13 mouse cellular contexts compared by ENCODE assay signal in the genomic region with DNA sequence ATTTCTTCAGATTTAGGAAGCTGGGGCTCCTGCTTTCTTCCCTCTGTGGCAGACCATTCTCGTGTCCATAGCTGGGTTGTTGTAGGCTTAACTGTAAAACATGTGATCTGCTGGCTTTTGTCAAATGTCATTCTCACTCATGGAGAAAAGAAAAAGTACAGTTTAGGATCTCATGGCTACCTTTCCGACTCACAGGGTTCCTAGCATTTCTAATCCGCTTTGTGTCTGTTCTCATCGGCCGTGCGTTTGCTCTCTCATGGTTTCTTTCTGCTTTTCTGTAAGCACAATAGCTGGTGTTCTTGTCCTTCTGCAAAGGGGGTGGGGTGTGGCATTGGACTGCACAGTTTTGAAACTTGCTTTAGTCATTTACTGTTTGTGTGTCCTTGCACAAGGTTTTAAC. TPM values are rescaled to one million over a fixed set of nuclear protein-coding genes. Genes with fewer than 3 reads are reported as not detected.
DNase-seq lines count a peak whose midpoint lies in the region; ATAC-seq and TF ChIP-seq lines count a peak whose summit lies in the region.
"Had no signal": no experiment of that assay in that cellular context is flagged by ENCODE, and none has a peak within 500 bp of the region (broad histone marks: within the 10 kb centered on the region; RNA-seq: fewer than 3 reads in every experiment).

No protein-coding gene starts in this region.

- H3K4me1 ChIP-seq in heart, embryonic 12.5 days (replicated peaks) = peaks cover 7% of the 10 kb centered on the region
- no peaks in the 10 kb centered on the region for H3K4me1 ChIP-seq in hindbrain, embryonic 15.5 days (replicated peaks)
- 0 out of 2 replicates have a peak, but pooled peaks cover 2% of the 10 kb centered on the region for H3K4me1 ChIP-seq in hindbrain, embryonic 12.5 days
- H3K4me1 ChIP-seq: liver, embryonic 12.5 days had no signal

- no peak overlapping the region for H3ac ChIP-seq in myocyte (ENCODE audit: control insufficient read depth, insufficient read length)

- no peaks in the 10 kb centered on the region for H3K79me2 ChIP-seq in myocyte (ENCODE audit: control insufficient read depth, insufficient read depth)

- ATAC-seq in heart, embryonic 12.5 days (ENCODE audit: insufficient number of reproducible peaks, low FRiP score) = no peak
- ATAC-seq in hindbrain, embryonic 15.5 days (ENCODE audit: low FRiP score, low read depth) = 0 out of 2 replicates have a peak, but pooled peaks have one; percentile 30
- ATAC-seq in hindbrain, embryonic 12.5 days (ENCODE audit: low FRiP score) = no peak
- ATAC-seq: liver, embryonic 12.5 days had no signal

- H3K4me3 ChIP-seq in heart, embryonic 12.5 days = no peak overlapping the region; the same call in 1 of the 2 replicates
- H3K4me3 ChIP-seq in hindbrain, embryonic 15.5 days = no peak overlapping the region
- H3K4me3 ChIP-seq in hindbrain, embryonic 12.5 days = no peak overlapping the region
- no peak overlapping the region for H3K4me3 ChIP-seq in myocyte
- H3K4me3 ChIP-seq: embryonic facial prominence, embryonic 10.5 days; limb, embryonic 10.5 days; liver, embryonic 12.5 days had no signal

- no peaks in the 10 kb centered on the region for H3K27me3 ChIP-seq in heart, embryonic 12.5 days (replicated peaks)
- H3K27me3 ChIP-seq in hindbrain, embryonic 15.5 days = no peaks in the 10 kb centered on the region
- H3K27me3 ChIP-seq in hindbrain, embryonic 12.5 days = no peaks in the 10 kb centered on the region; the same call in 1 of the 2 replicates
- H3K27me3 ChIP-seq in myocyte (ENCODE audit: control insufficient read depth, insufficient read depth, insufficient read length) = no peaks in the 10 kb centered on the region
- H3K27me3 ChIP-seq: liver, embryonic 12.5 days had no signal

- peak overlapping the region; percentile 34; the same call in 1 of the 2 replicates for H3K4me2 ChIP-seq in heart, embryonic 12.5 days
- H3K4me2 ChIP-seq in hindbrain, embryonic 15.5 days = no peak overlapping the region
- no peak overlapping the region for H3K4me2 ChIP-seq in hindbrain, embryonic 12.5 days (replicated peaks)
- peak overlapping the region; percentile 4 for H3K4me2 ChIP-seq in myocyte (ENCODE audit: low read depth)
- H3K4me2 ChIP-seq: liver, embryonic 12.5 days; lung, embryonic 14.5 days had no signal

- WGBS in heart, embryonic 12.5 days = 74% methylated on average over 6 of the region's 6 CpGs
- 81% methylated on average over 6 of the region's 6 CpGs for WGBS in hindbrain, embryonic 15.5 days
- WGBS in hindbrain, embryonic 12.5 days = 85% methylated on average over 6 of the region's 6 CpGs

- H3K27ac ChIP-seq in heart, embryonic 12.5 days (ENCODE audit: poor library complexity, severe bottlenecking) = no peak overlapping the region
- H3K27ac ChIP-seq in hindbrain, embryonic 15.5 days (replicated peaks) = no peak overlapping the region
- H3K27ac ChIP-seq in hindbrain, embryonic 12.5 days = no peak overlapping the region
- H3K27ac ChIP-seq: embryonic facial prominence, embryonic 10.5 days; limb, embryonic 10.5 days; liver, embryonic 12.5 days; macrophage had no signal

- no peak for TF ChIP-seq POLR2A in myocyte (IDR thresholded peaks at IDR 0.05; ENCODE audit: insufficient read length, low read depth)

- no peak overlapping the region for H3K9ac ChIP-seq in heart, embryonic 12.5 days
- H3K9ac ChIP-seq in hindbrain, embryonic 15.5 days = no peak overlapping the region
- no peak overlapping the region for H3K9ac ChIP-seq in hindbrain, embryonic 12.5 days
- H3K9ac ChIP-seq: liver, embryonic 12.5 days; lung, embryonic 14.5 days had no signal

- DNase-seq in heart, adult 9 months (ENCODE audit: low spot score in 2 of 2) = no peak
- peak; percentile 15 for DNase-seq in retina, embryonic 14.5 days (ENCODE audit: low spot score)
- DNase-seq in retina, postnatal 1 day = no peak
- DNase-seq in right cerebral cortex, adult 18-20 months = no peak

- H3K9me3 ChIP-seq in heart, embryonic 12.5 days (replicated peaks) = no peaks in the 10 kb centered on the region
- no peaks in the 10 kb centered on the region for H3K9me3 ChIP-seq in hindbrain, embryonic 15.5 days
- H3K9me3 ChIP-seq in hindbrain, embryonic 12.5 days (replicated peaks) = no peaks in the 10 kb centered on the region
- H3K9me3 ChIP-seq: embryonic facial prominence, embryonic 10.5 days; limb, embryonic 10.5 days; liver, embryonic 12.5 days had no signal

- no peaks in the 10 kb centered on the region for H3K36me3 ChIP-seq in heart, embryonic 12.5 days
- no peaks in the 10 kb centered on the region for H3K36me3 ChIP-seq in hindbrain, embryonic 15.5 days
- no peaks in the 10 kb centered on the region for H3K36me3 ChIP-seq in hindbrain, embryonic 12.5 days
- no peaks in the 10 kb centered on the region for H3K36me3 ChIP-seq in myocyte (ENCODE audit: control insufficient read depth, insufficient read depth)
- H3K36me3 ChIP-seq: embryonic facial prominence, embryonic 10.5 days; limb, embryonic 10.5 days; liver, embryonic 12.5 days had no signal

TF ChIP-seq in myocyte, 11 proteins besides CTCF, POLR2A, EP300 and RAD21:
- TF ChIP-seq TCF12 (IDR thresholded peaks at IDR 0.05; ENCODE audit: insufficient read depth, poor library complexity, severe bottlenecking) (no peak), CEBPB (IDR thresholded peaks at IDR 0.05; ENCODE audit: insufficient read depth, poor library complexity, severe bottlenecking) (no peak), E2F4 (IDR thresholded peaks at IDR 0.05; ENCODE audit: insufficient read depth) (no peak), TCF3 (IDR thresholded peaks at IDR 0.05; ENCODE audit: insufficient read length, low read depth) (no peak), MYOD1 (IDR thresholded peaks at IDR 0.05; ENCODE audit: control insufficient read depth in 1 of 3, insufficient read length in 2 of 3, low read depth in 2 of 3) (no peak), MYOG (IDR thresholded peaks at IDR 0.05; ENCODE audit: control insufficient read depth in 1 of 3, insufficient read depth in 1 of 3, insufficient read length in 2 of 3, low read depth in 2 of 3) (no peak), SRF (IDR thresholded peaks at IDR 0.05; ENCODE audit: control insufficient read depth, insufficient read length, low read depth) (no peak), MAX (IDR thresholded peaks at IDR 0.05; ENCODE audit: low read depth) (no peak), USF1 (IDR thresholded peaks at IDR 0.05; ENCODE audit: low read depth) (no peak), REST (IDR thresholded peaks at IDR 0.05; ENCODE audit: insufficient read depth, insufficient read length) (no peak), POLR2AphosphoS2 (IDR thresholded peaks at IDR 0.05; ENCODE audit: insufficient read length, low read depth) (no peak)

RNA-seq across cellular contexts. Expression of gene Sec61b, which starts 28.6 kb away (rescaled TPM):
- polyA plus RNA-seq in heart, embryonic 12.5 days (2016; fragmentation: Nextera tagmentation; extraction: Ambion mirVana) = 150 and 168 TPM in 2 replicates
- 251 and 277 TPM in 2 replicates for polyA plus RNA-seq in hindbrain, embryonic 15.5 days (2015; fragmentation: Nextera tagmentation; extraction: Ambion mirVana)
- 312 and 347 TPM in 2 replicates for polyA plus RNA-seq in hindbrain, embryonic 12.5 days (2016; fragmentation: Nextera tagmentation; extraction: Ambion mirVana)
- polyA plus RNA-seq in myocyte (2012; fragmentation: generic; extraction: Trizol) = 237 TPM

RNA-seq across cellular contexts. Expression of gene Alg2, which starts 28.9 kb away (rescaled TPM):
- 33.6 and 34.6 TPM in 2 replicates for polyA plus RNA-seq in heart, embryonic 12.5 days (2016; fragmentation: Nextera tagmentation; extraction: Ambion mirVana)
- 322 and 332 TPM in 2 replicates for polyA plus RNA-seq in hindbrain, embryonic 15.5 days (2015; fragmentation: Nextera tagmentation; extraction: Ambion mirVana)
- polyA plus RNA-seq in hindbrain, embryonic 12.5 days (2016; fragmentation: Nextera tagmentation; extraction: Ambion mirVana) = 196 and 206 TPM in 2 replicates
- 22.7 TPM for polyA plus RNA-seq in myocyte (2012; fragmentation: generic; extraction: Trizol)

Comparison
In these comparisons a context has a peak if more than half of its experiments do, and no peak if none do; other contexts are left out.
1. H3K4me2 ChIP-seq: peak in heart, embryonic 12.5 days (single experiment) and myocyte (single experiment); none in hindbrain, embryonic 15.5 days (single experiment) and hindbrain, embryonic 12.5 days (single experiment).